Mouse (Mus musculus): ENCODE measurements around the gene Vmn1r55.

GRCm38 (mm10) chr7:5112701-5113100, 36.8 kb downstream of the Vmn1r55 start:
- no peak for TF ChIP-seq POLR2A (IDR thresholded peaks at IDR 0.05; ENCODE audit: control insufficient read depth, extremely low read depth, insufficient read depth, low read length, poor library complexity)
- no peak for TF ChIP-seq CTCF (IDR thresholded peaks at IDR 0.05; ENCODE audit: borderline replicate concordance, control insufficient read depth, extremely low read depth, insufficient read depth, low read length, poor library complexity)
